20 mouse cellular contexts compared by ENCODE assay signal in the genomic region with DNA sequence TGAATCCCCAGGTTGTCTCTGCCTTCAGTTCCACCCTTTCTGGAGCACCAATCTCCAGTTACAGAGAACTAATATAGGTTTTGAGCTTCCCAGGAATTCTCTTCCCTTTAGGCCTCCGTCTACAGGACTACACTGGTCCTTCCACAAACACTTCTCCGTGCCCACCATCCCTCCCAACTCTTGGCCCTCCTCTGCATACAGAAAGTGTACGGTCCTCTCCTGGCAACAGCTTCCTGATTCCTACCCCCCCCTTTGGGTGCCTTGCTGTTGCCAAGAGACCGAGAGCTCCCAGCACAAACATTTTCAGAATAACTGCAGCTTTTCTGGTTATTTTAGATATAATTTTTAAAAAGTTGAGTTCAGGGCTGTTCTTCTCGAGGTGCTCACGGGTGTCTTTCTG.
A peak's percentile ranks its signal among the peaks of the same experiment; 100 is the strongest.
DNase-seq lines count a peak whose midpoint lies in the region; ATAC-seq lines count a peak whose summit lies in the region.
"Had no signal": no experiment of that assay in that cellular context is flagged by ENCODE, and none has a peak within 500 bp of the region (broad histone marks: within the 10 kb centered on the region; RNA-seq: fewer than 3 reads in every experiment).

No protein-coding gene starts in this region.

- no peak overlapping the region for H3K4me3 ChIP-seq in forebrain, embryonic 15.5 days
- H3K4me3 ChIP-seq in forebrain, embryonic 14.5 days (ENCODE audit: low read depth, low read length), result no peak overlapping the region
- no peak overlapping the region for H3K4me3 ChIP-seq in hindbrain, embryonic 13.5 days
- no peak overlapping the region for H3K4me3 ChIP-seq in hindbrain, embryonic 11.5 days (ENCODE audit: low read depth, low read length)
- H3K4me3 ChIP-seq in neural tube, embryonic 13.5 days, result no peak overlapping the region
- H3K4me3 ChIP-seq in neural tube, embryonic 15.5 days (replicated peaks), result no peak overlapping the region
- H3K4me3 ChIP-seq: heart, embryonic 12.5 days; intestine, embryonic 15.5 days; kidney, embryonic 15.5 days had no signal

- H3K36me3 ChIP-seq in forebrain, embryonic 15.5 days, result no peaks in the 10 kb centered on the region
- no peaks in the 10 kb centered on the region for H3K36me3 ChIP-seq in forebrain, embryonic 14.5 days (ENCODE audit: control insufficient read depth, insufficient read depth, low read length)
- H3K36me3 ChIP-seq in hindbrain, embryonic 13.5 days, result no peaks in the 10 kb centered on the region
- no peaks in the 10 kb centered on the region for H3K36me3 ChIP-seq in hindbrain, embryonic 11.5 days (ENCODE audit: control insufficient read depth, insufficient read depth, low read length)
- no peaks in the 10 kb centered on the region for H3K36me3 ChIP-seq in neural tube, embryonic 13.5 days
- H3K36me3 ChIP-seq in neural tube, embryonic 15.5 days, result no peaks in the 10 kb centered on the region
- H3K36me3 ChIP-seq: G1E; heart, embryonic 12.5 days; intestine, embryonic 15.5 days; kidney, embryonic 15.5 days had no signal

- no peak overlapping the region for H3K4me2 ChIP-seq in forebrain, embryonic 15.5 days (replicated peaks)
- no peak overlapping the region for H3K4me2 ChIP-seq in forebrain, embryonic 14.5 days (ENCODE audit: low read length)
- no peak overlapping the region for H3K4me2 ChIP-seq in hindbrain, embryonic 13.5 days
- no peak overlapping the region for H3K4me2 ChIP-seq in hindbrain, embryonic 11.5 days (replicated peaks; ENCODE audit: low read depth, low read length)
- no peak overlapping the region for H3K4me2 ChIP-seq in neural tube, embryonic 13.5 days
- no peak overlapping the region for H3K4me2 ChIP-seq in neural tube, embryonic 15.5 days
- H3K4me2 ChIP-seq: heart, embryonic 12.5 days; intestine, embryonic 15.5 days; kidney, embryonic 15.5 days had no signal

- ATAC-seq in forebrain, embryonic 15.5 days (replicated peaks), result no peak
- no peak for ATAC-seq in forebrain, embryonic 14.5 days
- ATAC-seq in hindbrain, embryonic 13.5 days (ENCODE audit: low FRiP score), result no peak
- ATAC-seq in hindbrain, embryonic 11.5 days (ENCODE audit: low FRiP score), result no peak
- ATAC-seq in neural tube, embryonic 13.5 days (ENCODE audit: low read depth), result no peak
- ATAC-seq in neural tube, embryonic 15.5 days (ENCODE audit: low FRiP score), result no peak; the same call in 1 of the 2 replicates
- ATAC-seq: CD4-positive, CD25-positive, alpha-beta regulatory T cell, adult 4 months; intestine, embryonic 15.5 days; liver, postnatal 0 days had no signal

- DNase-seq in forebrain, embryonic 14.5 days (ENCODE audit: low spot score), result no peak
- DNase-seq in hindbrain, embryonic 11.5 days (ENCODE audit: low spot score), result no peak
- no peak for DNase-seq in neural tube, embryonic 10.5 days (ENCODE audit: extremely low spot score, low spot score)
- no peak for DNase-seq in thymus, postnatal 10 days (ENCODE audit: low spot score in 2 of 2)
- DNase-seq: adrenal gland, postnatal 36 days; cerebellum, adult 9-11 months; gastrocnemius, postnatal 10 days; liver; liver, postnatal 0 days; spleen, adult 18-20 months; thymus, postnatal 25 days had no signal

- H3K9me3 ChIP-seq in forebrain, embryonic 15.5 days, result no peaks in the 10 kb centered on the region
- H3K9me3 ChIP-seq in forebrain, embryonic 14.5 days (replicated peaks; ENCODE audit: control insufficient read depth, low read length), result 0 out of 2 replicates have a peak, but pooled peaks cover 6% of the 10 kb centered on the region
- H3K9me3 ChIP-seq in hindbrain, embryonic 13.5 days, result no peaks in the 10 kb centered on the region
- H3K9me3 ChIP-seq in hindbrain, embryonic 11.5 days (ENCODE audit: control insufficient read depth, low read length), result no peaks in the 10 kb centered on the region
- H3K9me3 ChIP-seq in neural tube, embryonic 13.5 days, result peaks cover 4% of the 10 kb centered on the region; the same call in 1 of the 2 replicates
- H3K9me3 ChIP-seq in neural tube, embryonic 15.5 days (replicated peaks), result no peaks in the 10 kb centered on the region
- H3K9me3 ChIP-seq: G1E; intestine, embryonic 15.5 days; kidney, embryonic 15.5 days had no signal

- 76% methylated on average over 6 of the region's 6 CpGs for WGBS in forebrain, embryonic 15.5 days
- 78% methylated on average over 6 of the region's 6 CpGs for WGBS in forebrain, embryonic 14.5 days
- 68% methylated on average over 6 of the region's 6 CpGs for WGBS in hindbrain, embryonic 13.5 days
- 67% methylated on average over 6 of the region's 6 CpGs for WGBS in hindbrain, embryonic 11.5 days
- 72% methylated on average over 6 of the region's 6 CpGs for WGBS in neural tube, embryonic 13.5 days
- 66% methylated on average over 6 of the region's 6 CpGs for WGBS in neural tube, embryonic 15.5 days

- no peaks in the 10 kb centered on the region for H3K27me3 ChIP-seq in forebrain, embryonic 15.5 days
- H3K27me3 ChIP-seq in forebrain, embryonic 14.5 days (replicated peaks; ENCODE audit: control insufficient read depth, insufficient read depth, low read length), result no peaks in the 10 kb centered on the region
- no peaks in the 10 kb centered on the region for H3K27me3 ChIP-seq in hindbrain, embryonic 13.5 days
- H3K27me3 ChIP-seq in hindbrain, embryonic 11.5 days (ENCODE audit: control insufficient read depth, insufficient read depth, low read length), result no peaks in the 10 kb centered on the region
- H3K27me3 ChIP-seq in neural tube, embryonic 13.5 days, result no peaks in the 10 kb centered on the region
- no peaks in the 10 kb centered on the region for H3K27me3 ChIP-seq in neural tube, embryonic 15.5 days (replicated peaks)
- H3K27me3 ChIP-seq: heart, embryonic 12.5 days; intestine, embryonic 15.5 days; kidney, embryonic 15.5 days had no signal

- peak overlapping the region; percentile 91; the same call in 1 of the 2 replicates for H3K27ac ChIP-seq in forebrain, embryonic 15.5 days (replicated peaks)
- no peak overlapping the region for H3K27ac ChIP-seq in forebrain, embryonic 14.5 days (ENCODE audit: low read depth, low read length)
- H3K27ac ChIP-seq in hindbrain, embryonic 13.5 days, result peak overlapping the region; percentile 85; the same call in 1 of the 2 replicates
- H3K27ac ChIP-seq in hindbrain, embryonic 11.5 days (ENCODE audit: low read depth, low read length), result no peak overlapping the region
- H3K27ac ChIP-seq in neural tube, embryonic 13.5 days (replicated peaks), result peak overlapping the region; percentile 85
- H3K27ac ChIP-seq in neural tube, embryonic 15.5 days (replicated peaks), result peak overlapping the region; percentile 54
- H3K27ac ChIP-seq: intestine, embryonic 15.5 days; kidney, embryonic 15.5 days had no signal

- H3K4me1 ChIP-seq in forebrain, embryonic 15.5 days, result peaks cover 26% of the 10 kb centered on the region
- peaks cover 11% of the 10 kb centered on the region for H3K4me1 ChIP-seq in forebrain, embryonic 14.5 days (ENCODE audit: control insufficient read depth, insufficient read depth, low read length)
- peaks cover 36% of the 10 kb centered on the region for H3K4me1 ChIP-seq in hindbrain, embryonic 13.5 days (replicated peaks)
- H3K4me1 ChIP-seq in hindbrain, embryonic 11.5 days (replicated peaks; ENCODE audit: control insufficient read depth, insufficient read depth, low read length), result no peaks in the 10 kb centered on the region
- H3K4me1 ChIP-seq in neural tube, embryonic 13.5 days (replicated peaks), result peaks cover 47% of the 10 kb centered on the region
- peaks cover 37% of the 10 kb centered on the region for H3K4me1 ChIP-seq in neural tube, embryonic 15.5 days

- no peak overlapping the region for H3K9ac ChIP-seq in forebrain, embryonic 15.5 days (replicated peaks)
- H3K9ac ChIP-seq in forebrain, embryonic 14.5 days (ENCODE audit: low read length), result no peak overlapping the region
- no peak overlapping the region for H3K9ac ChIP-seq in hindbrain, embryonic 13.5 days
- no peak overlapping the region for H3K9ac ChIP-seq in hindbrain, embryonic 11.5 days (ENCODE audit: low read depth, low read length)
- H3K9ac ChIP-seq in neural tube, embryonic 13.5 days, result no peak overlapping the region
- no peak overlapping the region for H3K9ac ChIP-seq in neural tube, embryonic 15.5 days (replicated peaks)
- H3K9ac ChIP-seq: heart, embryonic 12.5 days; intestine, embryonic 15.5 days; kidney, embryonic 15.5 days; liver, postnatal 0 days had no signal

Comparison
In these comparisons a context has a peak if more than half of its experiments do, and no peak if none do; other contexts are left out.
1. H3K27ac ChIP-seq: peak in forebrain, embryonic 15.5 days (single experiment), hindbrain, embryonic 13.5 days (single experiment), neural tube, embryonic 13.5 days (single experiment) and neural tube, embryonic 15.5 days (single experiment); none in forebrain, embryonic 14.5 days (single experiment) and hindbrain, embryonic 11.5 days (single experiment).